Mouse (Mus musculus) B cell, adult 2 months (primary cell): ENCODE data around the gene Dnm3.

ENCODE experiments used
- DNase-seq, 2 experiments: peaks; one replicate each; pipeline ENCODE4 v3.0.0; 2022

Dnm3 gene

DNA sequence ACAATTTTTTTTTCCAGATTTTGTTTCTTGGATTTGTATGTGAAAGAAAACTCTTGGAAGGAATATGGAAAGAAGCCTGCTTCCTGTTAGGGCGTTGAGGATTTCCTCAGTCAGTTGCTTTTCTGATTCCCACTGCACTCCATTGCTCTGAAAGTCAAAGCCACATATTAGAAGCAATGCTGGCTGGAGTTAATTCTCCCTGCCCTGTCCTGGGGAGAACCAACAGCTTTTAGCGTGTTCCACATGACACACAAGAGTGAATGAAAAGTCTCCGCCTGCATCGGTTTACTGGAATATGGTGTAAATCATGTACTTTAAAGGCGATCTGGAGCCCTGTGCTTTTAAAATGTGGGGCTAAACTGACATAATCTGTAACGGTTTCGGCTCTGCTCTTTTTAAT is 424.6 kb downstream of the Dnm3 start:
- DNase-seq = no peak

DNA sequence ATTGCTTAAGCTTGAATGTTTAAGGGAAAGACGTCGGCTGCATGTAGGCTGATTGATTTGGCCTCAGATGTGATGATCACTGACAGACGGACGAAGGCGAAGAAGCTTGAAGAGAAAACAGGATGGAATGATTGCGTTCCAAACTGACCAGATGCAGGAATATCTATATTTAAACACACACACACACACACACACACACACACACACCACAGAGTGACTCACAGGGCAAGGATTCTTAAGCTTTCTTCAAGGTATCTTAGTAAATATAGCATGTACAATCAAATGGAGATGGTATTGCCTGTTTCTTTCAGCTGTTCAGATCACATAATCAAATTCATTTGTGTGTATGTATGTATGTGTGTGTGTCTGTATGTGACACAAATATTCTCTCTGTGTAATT is 425.1 kb downstream of the Dnm3 start:
- DNase-seq = no peak

GRCm38 (mm10) chr1:162052138-162052537 is 425.7 kb downstream of the Dnm3 start:
- DNase-seq = no peak

DNA sequence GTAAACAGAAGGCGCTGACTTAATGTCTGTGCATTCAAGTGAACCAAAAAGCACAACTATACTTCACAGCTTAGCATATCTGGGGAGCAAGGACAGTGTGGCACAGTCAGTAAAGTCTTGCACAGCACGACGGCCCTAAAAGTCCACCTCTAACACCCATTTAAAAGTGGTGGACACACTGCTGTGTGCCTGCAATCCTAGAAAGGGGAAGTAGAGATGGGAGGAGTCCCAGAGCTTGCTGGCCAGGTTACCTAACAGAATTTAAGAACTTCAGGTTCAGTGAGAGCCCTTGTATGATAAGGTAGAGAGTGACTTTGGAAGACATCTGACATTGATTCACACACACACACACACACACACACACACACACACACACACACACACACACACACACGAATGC is 426.1 kb downstream of the Dnm3 start:
- DNase-seq = no peak

DNA sequence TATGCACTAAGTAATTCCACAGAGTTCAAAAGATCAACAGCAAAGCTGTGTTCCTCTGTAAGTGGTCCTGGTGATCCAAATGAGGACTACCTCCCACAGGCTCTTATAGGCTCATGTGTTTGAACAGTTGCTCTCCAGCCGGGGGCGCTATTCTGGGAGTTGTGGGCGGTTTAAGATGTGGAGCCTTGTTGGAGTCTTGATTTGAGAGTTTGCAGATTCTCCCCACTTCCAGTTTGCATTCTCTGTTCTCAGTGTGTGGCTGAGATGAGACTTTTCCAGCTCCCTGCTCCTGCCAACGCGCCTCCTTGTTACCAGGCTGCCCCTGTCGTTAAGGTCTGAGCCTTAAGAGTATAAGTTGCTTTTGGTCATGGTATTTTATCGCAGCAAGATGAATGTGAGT is 430.2 kb downstream of the Dnm3 start:
- DNase-seq = no peak

DNA sequence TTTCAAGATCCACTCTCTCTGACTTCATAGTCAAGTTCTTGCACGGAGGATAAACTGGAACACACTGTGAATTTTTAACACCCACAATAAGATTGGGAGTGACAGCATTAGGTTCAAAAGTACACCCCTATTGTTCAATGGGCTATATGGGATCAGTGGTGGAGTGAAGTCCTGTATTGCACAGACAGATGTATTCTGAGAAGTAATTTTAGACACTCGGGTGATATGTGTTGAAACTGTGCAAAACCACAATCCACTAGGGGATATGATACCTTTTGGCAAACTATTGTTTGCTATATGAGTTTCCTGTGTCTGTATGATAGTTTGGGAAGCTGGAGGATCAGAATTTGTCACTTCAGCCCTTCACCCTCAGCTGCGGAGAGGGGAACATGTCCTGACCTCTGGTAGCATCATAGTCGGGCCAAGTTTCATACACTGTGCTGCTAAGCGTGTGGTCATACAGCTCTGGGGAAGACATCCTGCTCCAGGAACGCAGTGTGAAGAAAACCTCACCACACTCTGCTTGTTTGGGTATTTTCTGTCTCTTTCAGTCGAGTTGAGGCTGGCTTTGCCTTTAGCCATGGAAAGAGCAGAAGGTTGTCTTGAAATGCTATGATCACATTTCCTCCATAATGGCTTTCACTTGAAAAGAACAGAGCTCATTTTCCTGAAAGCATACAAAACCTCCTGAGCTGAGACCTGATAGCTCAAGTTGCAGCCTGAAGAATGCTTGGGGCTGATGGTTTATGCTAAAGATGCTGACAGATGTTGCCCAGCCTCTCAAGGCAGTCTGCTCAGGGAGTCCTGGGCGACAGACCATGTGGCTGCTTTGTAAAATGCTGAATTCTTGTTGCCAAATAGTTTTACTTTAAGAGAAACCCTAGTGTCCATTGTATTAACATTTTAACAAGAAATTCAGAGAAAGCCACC is 433.8 kb downstream of the Dnm3 start:
- DNase-seq = no peak

DNA sequence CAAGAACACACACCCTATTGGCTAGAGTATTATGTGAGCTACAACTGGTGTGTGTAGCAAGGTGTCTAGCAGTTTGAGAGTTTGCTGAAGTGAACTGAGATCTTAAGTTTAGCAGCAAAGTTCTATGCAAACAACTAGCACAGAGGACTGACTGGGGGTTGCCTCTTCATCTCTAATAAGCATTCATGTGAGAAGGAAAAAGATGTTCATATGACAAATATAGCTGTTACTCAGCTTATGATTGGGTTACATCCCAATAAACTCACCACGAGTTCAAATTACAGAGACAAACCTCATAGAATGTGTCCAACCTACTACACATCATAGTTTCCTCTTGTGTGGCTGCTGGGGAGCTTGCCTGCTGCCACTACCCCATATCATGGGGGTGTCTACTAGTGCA is 434.6 kb downstream of the Dnm3 start:
- no peak for DNase-seq

- no peak for DNase-seq
These were observed 435.4 kb downstream of the Dnm3 start for GRCm38 (mm10) chr1:162042384-162042783.

DNA sequence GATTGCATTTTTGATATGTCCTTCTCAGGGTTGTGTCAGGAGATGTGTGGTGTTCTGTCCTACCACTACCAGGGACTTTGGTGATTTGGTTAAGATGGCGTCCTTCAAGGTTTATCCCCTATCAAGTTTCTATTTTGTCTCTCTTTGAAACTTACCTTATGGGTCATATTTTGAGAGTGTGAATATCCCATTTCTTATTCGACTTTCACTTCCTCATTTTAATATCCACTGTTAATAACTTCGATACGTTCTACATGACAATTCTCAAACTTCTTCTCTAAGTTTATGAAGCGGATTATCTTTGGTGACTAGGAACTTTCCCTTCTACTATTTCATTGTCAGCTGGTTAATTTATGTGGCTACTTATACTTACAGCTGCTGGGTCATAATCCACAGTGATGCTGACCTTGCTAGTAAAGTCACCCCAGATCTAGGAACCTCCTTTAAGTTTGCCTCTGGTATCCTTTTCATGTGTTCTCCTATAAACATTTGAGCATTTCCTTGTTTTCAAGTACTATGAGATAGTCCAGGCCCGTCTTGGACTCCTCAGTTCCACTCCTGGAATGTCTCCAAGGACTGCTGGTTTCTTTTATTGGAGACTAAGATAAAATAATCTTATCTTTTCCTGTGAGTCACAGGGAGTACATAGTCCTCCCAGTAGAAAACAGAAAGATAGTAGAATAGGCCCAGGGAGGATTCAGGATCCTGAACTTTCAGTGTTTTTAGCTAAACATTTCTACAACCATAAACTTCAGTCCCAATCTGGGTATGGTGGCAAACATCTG is 437.2 kb downstream of the Dnm3 start:
- DNase-seq = no peak

DNA sequence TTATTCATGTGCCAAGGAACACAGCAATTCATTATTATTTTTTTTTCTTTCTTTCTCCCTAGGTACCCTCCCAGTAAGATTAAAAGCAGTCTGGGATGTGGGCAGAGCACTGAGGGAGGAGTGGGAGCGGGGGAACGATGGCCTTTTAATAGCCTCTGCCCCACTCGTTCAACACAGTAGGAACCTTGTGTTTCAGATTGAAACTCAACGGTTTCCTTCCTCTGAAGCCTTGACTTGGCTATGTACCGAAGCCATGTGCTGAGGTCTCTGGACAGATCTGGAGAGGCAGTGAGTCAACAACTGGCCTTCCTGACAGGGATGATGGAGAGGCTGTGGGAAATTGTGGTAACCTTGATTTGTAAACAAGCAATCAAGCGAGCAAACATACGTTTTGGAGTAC is 438.0 kb downstream of the Dnm3 start:
- DNase-seq = no peak

DNA sequence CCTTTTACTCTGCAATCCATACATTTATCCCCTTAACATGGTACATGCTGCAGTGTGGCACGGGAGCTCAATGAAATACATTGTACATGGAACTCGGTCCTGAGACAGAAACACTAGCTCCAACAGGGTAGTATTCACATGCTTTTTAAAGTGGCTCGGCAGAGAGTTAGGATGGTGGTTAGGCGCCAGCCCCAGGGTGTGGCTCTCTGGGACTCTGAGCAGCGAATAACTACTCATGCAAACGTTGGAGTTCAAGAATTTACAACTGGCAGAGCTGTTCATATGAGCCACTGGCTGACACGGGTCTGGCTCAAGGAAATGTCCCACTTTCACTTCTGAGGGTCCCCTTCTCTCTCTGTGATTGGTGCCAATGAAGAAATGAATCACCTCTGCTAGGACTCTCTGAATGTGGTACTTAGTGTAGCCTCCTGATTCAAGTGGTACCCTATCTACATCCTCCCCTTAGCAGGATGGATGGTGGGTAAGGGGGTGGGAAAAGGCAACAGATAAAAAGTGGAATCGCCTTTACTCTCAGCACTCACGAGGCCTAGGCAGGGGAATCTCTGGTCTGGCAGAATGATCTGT is 438.7 kb downstream of the Dnm3 start:
- DNase-seq = peak; percentile 20 to 23

DNA sequence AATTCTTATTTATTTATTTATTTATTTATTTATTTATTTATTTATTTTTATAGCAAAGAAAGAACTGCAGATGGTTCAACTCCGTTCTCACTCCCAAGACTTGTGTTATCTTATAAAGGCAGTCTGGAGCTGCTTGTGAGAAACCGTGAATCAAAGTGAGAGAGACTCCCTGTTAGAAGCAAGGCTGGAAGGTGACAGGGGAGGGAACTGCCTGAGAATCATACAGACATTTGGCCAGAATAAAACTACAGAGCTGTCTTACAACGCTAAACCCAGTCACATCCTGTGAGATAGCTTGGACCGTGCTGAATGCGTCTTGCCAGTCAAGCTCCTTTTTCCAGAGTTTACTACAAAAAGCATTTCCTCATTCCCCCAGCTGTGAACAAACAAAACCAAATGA is 439.4 kb downstream of the Dnm3 start:
- DNase-seq = no peak

DNA sequence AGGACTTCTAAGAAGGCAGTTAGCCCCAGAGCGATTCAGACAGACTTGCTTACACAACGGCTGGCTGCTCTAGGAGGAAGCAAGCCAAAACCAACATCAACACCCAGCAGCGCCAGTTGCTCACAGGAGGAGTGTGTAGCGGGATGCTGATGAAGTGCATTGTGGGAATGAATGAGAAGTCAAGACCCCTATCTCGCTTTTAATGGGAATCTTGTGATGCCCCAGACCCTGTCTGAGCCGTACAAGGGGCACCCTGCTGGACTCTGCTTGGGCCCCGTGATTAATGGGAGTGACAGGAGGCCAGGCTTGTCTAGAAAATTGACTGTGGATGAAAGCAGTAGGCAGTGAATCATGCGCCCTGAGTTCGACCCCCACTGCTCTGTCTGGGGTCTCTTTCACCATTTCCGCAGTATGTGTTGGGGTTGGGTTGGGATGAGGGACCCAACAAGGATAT is 439.8 kb downstream of the Dnm3 start:
- peak in 1 of 2 experiments; percentile 22 for DNase-seq

DNA sequence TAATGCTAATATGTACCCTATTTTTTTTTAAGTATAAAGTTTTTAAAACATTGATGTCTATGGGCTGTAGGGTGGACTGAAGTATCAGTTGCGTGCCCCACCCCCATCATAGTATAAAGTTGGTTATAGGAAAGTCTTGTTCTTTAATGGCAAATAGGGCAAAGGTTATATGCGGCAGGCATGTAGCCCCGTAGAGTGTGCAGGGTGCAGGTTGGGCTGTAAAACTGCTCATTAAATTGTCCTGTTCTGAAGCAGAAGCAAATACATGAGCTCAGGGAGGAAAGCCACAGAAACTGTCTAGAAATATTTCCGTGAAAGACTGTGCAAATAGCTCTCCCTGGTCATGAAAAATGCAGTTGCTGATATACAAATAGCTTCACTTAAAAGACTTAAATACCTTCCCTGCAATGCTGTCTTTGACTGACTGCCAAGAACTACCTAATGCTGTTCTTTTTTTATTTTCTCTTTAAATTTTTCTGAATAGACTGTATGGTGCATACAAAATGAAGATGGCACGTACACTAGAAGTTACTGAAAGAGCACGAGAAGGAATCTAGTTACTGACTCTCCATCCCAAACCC is 440.6 kb downstream of the Dnm3 start:
- DNase-seq = no peak

- DNase-seq = no peak
These were observed 441.4 kb downstream of the Dnm3 start for GRCm38 (mm10) chr1:162036461-162036835.

DNA sequence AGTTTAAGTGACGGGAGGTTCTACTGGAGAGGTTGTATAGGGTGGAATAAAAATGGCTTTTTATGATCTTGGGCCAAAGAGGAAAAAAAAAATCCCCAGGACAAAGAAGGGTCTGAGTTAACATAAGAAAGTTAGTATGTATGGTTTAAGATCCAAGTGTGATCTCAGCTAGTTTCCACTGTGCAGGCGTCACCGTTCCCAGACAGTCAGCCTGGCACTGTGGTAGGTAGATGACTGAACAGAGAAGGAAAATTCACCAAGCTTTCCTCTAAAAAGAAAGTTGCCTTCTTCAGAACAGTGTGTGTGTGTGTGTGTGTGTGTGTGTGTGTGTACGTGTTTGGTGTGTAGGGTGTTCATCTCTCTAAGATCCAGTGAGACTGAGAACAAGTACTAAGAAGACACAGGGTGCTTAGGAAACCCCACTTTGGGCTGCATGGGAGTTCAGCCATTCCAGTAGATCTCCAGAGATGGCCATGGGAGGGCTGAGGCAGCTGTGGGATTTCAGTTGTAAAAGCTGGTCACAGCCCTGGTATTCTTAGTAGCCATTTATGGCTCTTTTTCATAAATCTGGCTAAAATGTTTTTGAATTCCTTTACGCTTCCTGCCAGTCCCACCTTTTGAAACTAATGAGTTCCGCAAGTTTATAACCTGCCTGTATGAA is 441.9 kb downstream of the Dnm3 start:
- DNase-seq = no peak

DNA sequence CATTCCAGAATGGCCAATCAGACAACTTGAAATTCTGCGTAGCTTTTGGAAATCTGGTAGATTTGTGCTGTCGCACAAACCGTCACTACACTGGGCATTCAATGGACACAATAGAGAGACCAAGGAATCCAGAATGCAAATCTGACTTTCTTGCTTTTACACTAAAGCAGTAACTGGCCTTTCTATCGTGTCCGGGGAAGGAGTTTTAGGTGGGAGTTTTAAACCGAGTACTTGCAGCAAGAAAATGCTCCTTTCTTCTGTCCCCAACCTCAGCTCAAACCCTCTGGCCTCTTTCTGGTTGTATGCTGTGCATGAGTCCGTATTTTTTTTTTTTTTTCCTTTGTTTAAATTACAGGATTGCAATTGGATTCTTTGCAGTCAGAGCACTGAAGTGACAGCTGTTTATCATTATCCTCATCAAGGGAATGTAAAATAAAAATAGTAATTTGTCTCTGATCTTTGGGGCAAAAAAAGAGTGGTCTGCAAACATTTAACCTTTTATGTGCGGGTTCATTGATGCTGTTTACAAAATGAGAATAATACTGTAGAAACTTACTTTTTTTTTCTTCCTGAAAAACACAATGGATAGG is 454.1 kb downstream of the Dnm3 start:
- no peak for DNase-seq

DNA sequence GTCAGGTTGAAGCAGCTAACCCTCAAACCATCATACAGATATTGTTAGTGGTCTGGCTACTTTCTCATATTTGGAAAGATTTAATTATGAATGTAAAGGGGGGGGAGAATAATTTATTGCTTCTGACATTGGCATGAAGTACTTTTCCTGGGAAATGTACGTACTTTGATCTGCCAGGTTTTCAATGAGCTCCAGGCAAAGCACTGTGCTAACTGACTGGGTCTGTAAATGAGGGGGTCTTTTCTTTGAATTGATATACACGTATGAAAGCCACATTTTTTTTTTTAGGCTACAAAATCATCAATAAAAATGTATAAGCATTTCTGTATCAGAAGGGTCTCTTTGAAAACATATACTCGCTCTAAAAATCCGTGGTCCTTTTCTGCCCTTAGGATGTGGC is 457.1 kb downstream of the Dnm3 start:
- no peak for DNase-seq

DNA sequence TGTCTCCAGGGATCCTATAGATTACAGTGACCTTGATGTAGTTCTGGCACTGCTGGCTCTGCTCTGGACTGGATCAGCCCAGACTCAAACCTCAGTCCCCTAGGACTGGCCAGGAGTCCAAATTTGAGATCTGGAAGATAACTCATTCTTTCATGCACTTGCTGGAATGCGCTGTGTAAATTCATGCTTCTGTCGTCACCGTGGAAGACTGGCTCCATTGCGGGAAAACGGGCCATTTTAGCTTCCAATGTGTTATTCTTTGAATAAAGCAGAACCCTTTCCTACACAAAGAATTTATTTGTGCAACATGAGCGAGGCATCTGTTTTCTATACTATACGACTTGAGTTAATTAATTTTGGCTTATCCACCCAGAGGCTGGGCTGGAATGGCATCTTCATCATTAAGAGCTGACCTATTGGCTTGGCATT is 457.5 kb downstream of the Dnm3 start:
- no peak for DNase-seq

DNA sequence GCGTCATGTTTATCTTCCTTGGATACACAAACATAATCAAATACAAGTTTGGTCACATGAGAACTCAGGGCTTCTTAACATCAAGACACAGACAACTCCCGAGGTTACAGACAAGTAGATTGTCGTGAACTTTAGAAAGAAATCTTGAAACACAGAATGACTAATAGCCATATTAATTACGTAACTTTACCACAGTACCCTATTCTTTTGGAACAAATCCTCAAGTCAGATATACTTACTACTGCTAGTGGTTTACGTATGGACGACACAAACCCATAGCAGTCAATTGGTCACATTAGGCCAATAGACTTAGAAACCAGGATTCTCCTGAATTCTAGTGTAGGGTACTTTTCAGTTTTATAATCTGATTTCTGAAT is 459.2 kb downstream of the Dnm3 start:
- no peak for DNase-seq

GRCm38 (mm10) chr1:162017975-162018600 is 459.7 kb downstream of the Dnm3 start:
- no peak for DNase-seq

DNA sequence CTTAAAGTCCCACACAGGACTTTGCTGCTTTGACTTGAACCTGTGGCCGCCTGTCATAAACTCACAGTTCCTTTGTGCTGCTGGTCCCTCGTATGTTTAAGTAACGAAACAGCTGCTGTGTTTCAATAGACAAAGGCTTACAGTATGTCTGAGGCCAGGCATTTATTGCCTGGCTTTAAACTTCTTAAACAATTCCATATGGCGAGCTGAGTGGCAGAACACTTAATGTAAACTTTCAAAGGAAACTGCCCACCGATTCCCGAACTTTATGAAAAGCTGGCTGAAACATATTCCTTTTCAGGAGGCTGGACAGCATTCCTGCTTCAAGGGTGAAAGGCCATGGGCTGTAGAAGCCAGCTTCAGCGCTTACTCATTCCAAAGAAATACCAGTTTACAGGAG is 460.9 kb downstream of the Dnm3 start:
- no peak for DNase-seq
